Mouse (Mus musculus) brain, embryonic 14.5 days (tissue): ENCODE results near the gene Hs3st4.

Experiments
- CTCF ChIP-seq: fragments of 200-500 bp; IDR thresholded peaks from 2 replicates; pipeline ENCODE4 v1.5.1; 2012; ENCODE audit warnings: inconsistent platforms, mild to moderate bottlenecking, moderate library complexity, borderline replicate concordance; ENCODE audit not compliant: insufficient read depth, insufficient read length; ENCODE audit errors: extremely low read depth
- POLR2A ChIP-seq: fragments of 200-500 bp; IDR thresholded peaks from 2 replicates; pipeline ENCODE4 v1.6.1; 2012; ENCODE audit warnings: mild to moderate bottlenecking, inconsistent platforms, borderline replicate concordance; ENCODE audit not compliant: poor library complexity, insufficient read depth, insufficient read length, severe bottlenecking; ENCODE audit errors: extremely low read depth

DNA sequence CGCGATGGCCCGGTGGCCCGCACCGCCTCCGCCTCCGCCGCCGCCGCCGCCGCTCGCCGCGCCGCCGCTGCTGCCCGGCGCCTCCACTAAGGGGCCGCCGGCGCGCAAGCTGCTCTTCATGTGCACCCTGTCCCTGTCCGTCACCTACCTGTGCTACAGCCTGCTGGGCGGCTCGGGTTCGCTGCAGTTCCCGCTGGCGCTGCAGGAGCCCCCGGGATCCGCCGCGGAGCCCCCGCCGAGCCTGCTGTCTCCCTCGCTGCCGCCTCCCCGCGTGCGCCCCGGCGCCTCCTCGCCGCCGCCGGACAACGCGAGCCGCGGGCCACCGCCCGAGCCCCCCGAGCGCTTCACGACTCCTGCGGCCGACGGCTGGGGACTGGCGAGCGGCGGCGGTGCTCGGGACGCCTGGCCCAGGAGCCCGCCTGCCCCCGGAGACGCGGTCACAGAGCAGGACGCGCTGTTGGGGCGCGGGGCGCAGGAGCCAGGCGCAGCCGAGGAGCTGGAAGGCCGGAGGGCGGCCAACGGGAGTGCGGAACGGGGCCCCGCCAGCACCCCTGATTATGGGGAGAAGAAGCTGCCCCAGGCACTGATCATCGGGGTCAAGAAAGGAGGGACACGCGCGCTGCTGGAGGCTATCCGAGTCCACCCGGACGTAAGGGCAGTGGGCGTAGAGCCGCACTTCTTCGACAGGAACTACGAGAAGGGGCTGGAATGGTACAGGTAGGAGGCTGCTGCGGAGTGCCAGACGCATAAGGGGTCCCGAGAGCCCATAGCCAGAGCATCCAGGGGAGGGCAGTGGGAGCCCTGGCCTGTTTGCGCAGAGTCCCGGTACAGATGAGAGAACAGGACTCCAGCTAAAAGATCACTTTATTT, 743 bp downstream of the Hs3st4 start:
- TF ChIP-seq POLR2A = no peak
- no peak for TF ChIP-seq CTCF
